Mouse (Mus musculus) neural tube, embryonic 14.5 days (tissue): ENCODE data around the gene A630010A05Rik. TPM values are rescaled to one million over a fixed set of nuclear protein-coding genes. Genes with fewer than 3 reads are reported as not detected.
"Not testable (repeated sequence)": the region's sequence is repeated elsewhere in the genome, so short reads cannot be mapped to it uniquely, and the experiment has no call there.

Experiments
- ATAC-seq: fragments of 200-750 bp; cut with Nextera tagmentation; 2 replicates; pipeline ENCODE4 v1.8.0; 2017; ENCODE audit warnings: low read depth, mild to moderate bottlenecking, moderate TSS enrichment, moderate library complexity
- H3K27ac ChIP-seq: fragments of 300-500 bp; sonication (generic); 2 replicates; pipeline ENCODE4 v1.5.1; 2014; ENCODE audit warnings: low read depth, mild to moderate bottlenecking, control low read depth, low read length, moderate library complexity, mixed read lengths
- H3K27me3 ChIP-seq: fragments of 300-500 bp; sonication (generic); 2 replicates; pipeline ENCODE4 v1.6.1; 2014; ENCODE audit warnings: low read length; ENCODE audit not compliant: control insufficient read depth, insufficient read depth
- H3K36me3 ChIP-seq: fragments of 300-500 bp; sonication (generic); 2 replicates; pipeline ENCODE4 v1.6.1; 2014; ENCODE audit warnings: low read length, mixed read lengths; ENCODE audit not compliant: control insufficient read depth, insufficient read depth
- H3K4me1 ChIP-seq: fragments of 300-500 bp; sonication (generic); 2 replicates; pipeline ENCODE4 v1.6.1; 2014; ENCODE audit warnings: low read length; ENCODE audit not compliant: control insufficient read depth, insufficient read depth
- H3K4me2 ChIP-seq: fragments of 300-500 bp; sonication (generic); 2 replicates; pipeline ENCODE4 v1.6.1; 2014; ENCODE audit warnings: mild to moderate bottlenecking, low read depth, low read length, control low read depth
- H3K4me3 ChIP-seq: fragments of 300-500 bp; sonication (generic); 2 replicates; pipeline ENCODE4 v1.5.1; 2014; ENCODE audit warnings: low read depth, low read length, control low read depth, mixed read lengths
- H3K9ac ChIP-seq: fragments of 300-500 bp; sonication (generic); replicated peaks from 2 replicates; pipeline ENCODE4 v1.6.1; 2014; ENCODE audit warnings: low read depth, mild to moderate bottlenecking, control low read depth, low read length, mixed read lengths
- H3K9me3 ChIP-seq: fragments of 300-500 bp; sonication (generic); 2 replicates; pipeline ENCODE4 v1.6.1; 2016; ENCODE audit warnings: low read length; ENCODE audit not compliant: control insufficient read depth
- WGBS: fragments of 180-500 bp; shearing (Covaris S2); extraction: QIAGEN DNeasy Blood & Tissue Kit; methylation state at CpG from one replicate; pipeline ENCODE4 v1.1.7; 2014; 5-methylcytosine and 5-hydroxymethylcytosine counted together
- polyA plus RNA-seq: library from polyadenylated mRNA; unstranded; fragments of >200 nt; fragmentation: Nextera tagmentation; extraction: Ambion mirVana; gene quantifications from 2 replicates; pipeline ENCODE4 v1.2.1, GENCODE M21; 2014

The A630010A05Rik gene
- not detected in 2 replicates for polyA plus RNA-seq

DNA sequence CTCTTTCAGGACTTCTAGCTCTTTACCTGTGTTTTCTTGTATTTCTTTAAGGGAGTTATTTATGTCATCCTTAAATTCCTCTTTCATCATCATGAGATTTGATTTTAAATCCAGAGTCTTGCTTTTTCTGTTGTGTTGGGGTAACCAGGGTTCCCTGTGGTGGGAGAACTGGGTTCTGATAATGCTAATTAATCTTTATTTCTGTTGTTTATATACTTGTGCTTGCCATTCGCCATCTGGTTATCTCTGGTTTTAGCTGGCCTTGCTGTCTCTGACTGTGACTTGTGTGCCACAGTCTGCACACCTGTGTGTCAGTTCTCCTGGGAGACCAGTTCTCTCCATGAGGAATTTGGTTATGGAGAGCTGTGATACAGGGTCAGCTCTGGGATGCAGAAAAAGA lies at the start of gene A630010A05Rik:
TSS of gene A630010A05Rik (plus strand) at position 301 of the 400 bp plus-strand sequence.
- ATAC-seq = no peak

DNA sequence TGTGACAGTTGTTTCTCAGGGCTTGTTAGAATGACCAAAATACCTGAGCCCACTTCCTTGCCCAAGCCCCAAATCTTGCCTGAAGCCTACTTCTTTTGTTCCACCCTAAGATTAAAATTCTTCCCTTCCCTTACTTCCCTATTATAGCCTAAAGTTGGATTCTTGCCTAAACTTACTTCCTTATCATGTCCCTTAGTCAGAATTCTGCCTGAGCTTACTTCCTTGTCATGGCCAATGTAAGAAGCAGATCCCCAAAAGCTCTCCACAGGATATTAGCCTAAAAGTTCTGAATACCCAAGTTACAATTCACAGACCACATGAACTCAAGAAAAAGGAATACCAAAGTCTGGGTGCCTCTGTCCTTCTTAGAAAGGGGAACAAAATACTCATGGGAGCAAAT lies 26.4 kb upstream of the A630010A05Rik start:
- no peak overlapping the region for H3K4me2 ChIP-seq
- H3K4me3 ChIP-seq = no peak overlapping the region
- H3K27ac ChIP-seq = no peak overlapping the region
- H3K9ac ChIP-seq = no peak overlapping the region
- H3K9me3 ChIP-seq = no peaks in the 10 kb centered on the region
- no peak for ATAC-seq
- H3K4me1 ChIP-seq = no peaks in the 10 kb centered on the region
- no peaks in the 10 kb centered on the region for H3K36me3 ChIP-seq
- H3K27me3 ChIP-seq = no peaks in the 10 kb centered on the region

More for the DNA sequence above, at the start of gene A630010A05Rik:
- H3K4me3 ChIP-seq = no peak within 1 kb of the TSS
- no peaks in the 10 kb centered on the region for H3K9me3 ChIP-seq
- H3K27me3 ChIP-seq = no peaks in the 10 kb centered on the region
- H3K4me1 ChIP-seq = no peaks in the 10 kb centered on the region
- no peaks in the 10 kb centered on the region for H3K36me3 ChIP-seq
- no peak within 1 kb of the TSS for H3K9ac ChIP-seq
- WGBS = 91% methylated on average over 1 of the region's 1 CpGs
- H3K4me2 ChIP-seq = no peak within 1 kb of the TSS
- no peak within 1 kb of the TSS for H3K27ac ChIP-seq

DNA sequence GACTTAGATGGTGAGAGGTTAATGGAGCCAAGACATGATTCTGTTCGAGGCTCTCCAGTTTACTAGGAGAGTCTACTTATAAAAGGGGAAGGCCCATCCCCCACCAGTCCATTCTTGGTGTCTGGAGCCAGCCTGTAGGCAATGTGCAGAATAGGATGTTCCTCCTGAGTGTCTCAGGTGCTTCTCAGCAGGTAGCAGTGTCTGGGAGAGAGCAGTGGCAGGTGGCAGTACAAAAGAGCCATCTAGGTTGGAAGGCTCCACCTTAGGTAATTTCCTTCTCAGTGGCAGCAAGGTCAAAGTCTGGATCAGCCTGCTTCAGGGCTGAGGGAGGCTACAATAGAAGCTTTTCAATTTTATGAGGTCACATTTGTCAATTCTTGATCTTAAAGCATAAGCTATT lies 4.9 kb upstream of the A630010A05Rik start:
- not testable (repeated sequence) for H3K9me3 ChIP-seq

More for the DNA sequence above, 4.9 kb upstream of the A630010A05Rik start:
- not testable (repeated sequence) for H3K27me3 ChIP-seq, H3K4me3 ChIP-seq, H3K27ac ChIP-seq, H3K9ac ChIP-seq, ATAC-seq, H3K36me3 ChIP-seq, H3K4me1 ChIP-seq, H3K4me2 ChIP-seq
- WGBS = 62% methylated on average over 1 of the region's 1 CpGs

Other genes starting within 250 kb of the A630010A05Rik start
- 219 and 230 TPM in 2 replicates for gene Fopnl, start 244.9 kb upstream of the A630010A05Rik start, polyA plus RNA-seq
- 9.9 and 10.6 TPM in 2 replicates for gene Abcc1, start 200.8 kb upstream of the A630010A05Rik start, polyA plus RNA-seq